Mouse (Mus musculus) cerebellum, adult 8-10 months (tissue): Measurements from ENCODE around the gene Abca1.

Experiments
- DNase-seq: peaks from one replicate; pipeline ENCODE4 v3.0.0; 2022

Abca1 gene

GRCm38 (mm10) chr4:53148817-53149216, 10.9 kb downstream of the Abca1 start:
- no peak for DNase-seq

GRCm38 (mm10) chr4:53147454-53147853, 12.2 kb downstream of the Abca1 start:
- no peak for DNase-seq

GRCm38 (mm10) chr4:53147046-53147445, 12.6 kb downstream of the Abca1 start:
- DNase-seq: no peak

GRCm38 (mm10) chr4:53146227-53146949, 13.3 kb downstream of the Abca1 start:
- DNase-seq: no peak

GRCm38 (mm10) chr4:53145434-53146168, 14.1 kb downstream of the Abca1 start:
- DNase-seq: no peak

- DNase-seq: peak; percentile 81
These were observed 15.1 kb downstream of the Abca1 start for GRCm38 (mm10) chr4:53144571-53144970.

GRCm38 (mm10) chr4:53144021-53144420, 15.7 kb downstream of the Abca1 start:
- no peak for DNase-seq

GRCm38 (mm10) chr4:53140678-53141077, 19.0 kb downstream of the Abca1 start:
- DNase-seq: no peak

- no peak for DNase-seq
These were observed 20.2 kb downstream of the Abca1 start for GRCm38 (mm10) chr4:53139495-53139894.

- DNase-seq: no peak
These were observed 20.7 kb downstream of the Abca1 start for GRCm38 (mm10) chr4:53138974-53139373.

- DNase-seq: no peak
These were observed 22.6 kb downstream of the Abca1 start for GRCm38 (mm10) chr4:53137087-53137486.

- DNase-seq: no peak
These were observed 24.9 kb downstream of the Abca1 start for GRCm38 (mm10) chr4:53134816-53135215.

GRCm38 (mm10) chr4:53133995-53134394, 25.7 kb downstream of the Abca1 start:
- no peak for DNase-seq

GRCm38 (mm10) chr4:53131538-53131937, 28.2 kb downstream of the Abca1 start:
- no peak for DNase-seq

- DNase-seq: no peak
These were observed 28.8 kb downstream of the Abca1 start for GRCm38 (mm10) chr4:53130622-53131517.

- no peak for DNase-seq
These were observed 29.9 kb downstream of the Abca1 start for GRCm38 (mm10) chr4:53129716-53130301.

GRCm38 (mm10) chr4:53127266-53127665, 32.4 kb downstream of the Abca1 start:
- no peak for DNase-seq

GRCm38 (mm10) chr4:53126794-53127193, 32.9 kb downstream of the Abca1 start:
- DNase-seq: no peak

GRCm38 (mm10) chr4:53124837-53125490, 34.7 kb downstream of the Abca1 start:
- DNase-seq: no peak

GRCm38 (mm10) chr4:53122310-53122709, 37.4 kb downstream of the Abca1 start:
- no peak for DNase-seq

- no peak for DNase-seq
These were observed 38.0 kb downstream of the Abca1 start for GRCm38 (mm10) chr4:53121516-53122227.

- DNase-seq: no peak
These were observed 38.6 kb downstream of the Abca1 start for GRCm38 (mm10) chr4:53121084-53121483.
